Mouse (Mus musculus) T-helper 2 cell (primary cell): ENCODE measurements at regions not wholly inside any gene's neighbourhood (a gene's known extent, or its start where the extent isn't known, plus 50 kb on each side); places are given as distances from the start of the nearest gene placed in this dataset.
"Not testable (repeated sequence)": the region's sequence is repeated elsewhere in the genome, so short reads cannot be mapped to it uniquely, and the experiment has no call there.

Experiments used
- in situ Hi-C: fragments of 300-600 bp; cut with MboI, MseI; formaldehyde crosslinking; loops from one replicate; pipeline ENCODE4 v1.15.1; 2025; ENCODE audit warnings: high pct_unique_total_duplicates

DNA sequence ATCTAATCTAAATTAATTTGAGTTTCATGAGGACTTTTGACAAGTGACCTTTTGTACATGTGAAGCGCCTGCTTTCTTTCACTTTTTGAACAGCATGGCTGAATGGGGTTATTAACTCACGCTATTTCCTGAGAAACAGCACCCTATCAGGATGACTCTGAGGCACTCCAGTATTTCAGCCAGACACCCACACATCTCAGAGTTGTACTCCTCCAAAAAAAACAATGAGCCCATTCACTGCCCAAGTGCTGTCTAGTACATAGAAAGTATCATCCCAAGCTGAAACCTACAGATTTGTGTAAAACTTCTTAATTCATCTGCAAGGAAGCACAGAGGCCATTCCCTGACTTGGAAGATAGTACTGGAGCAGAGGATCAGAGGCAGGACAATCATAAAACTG, 204.1 kb upstream of the P2ry1 start:
- in situ Hi-C loops, result loop anchor here (5.0 to 25.0 kb wide), 3 partner anchors 89 to 1561 kb away; partner anchors contain the start of genes B430305J03Rik and Rap2b

DNA sequence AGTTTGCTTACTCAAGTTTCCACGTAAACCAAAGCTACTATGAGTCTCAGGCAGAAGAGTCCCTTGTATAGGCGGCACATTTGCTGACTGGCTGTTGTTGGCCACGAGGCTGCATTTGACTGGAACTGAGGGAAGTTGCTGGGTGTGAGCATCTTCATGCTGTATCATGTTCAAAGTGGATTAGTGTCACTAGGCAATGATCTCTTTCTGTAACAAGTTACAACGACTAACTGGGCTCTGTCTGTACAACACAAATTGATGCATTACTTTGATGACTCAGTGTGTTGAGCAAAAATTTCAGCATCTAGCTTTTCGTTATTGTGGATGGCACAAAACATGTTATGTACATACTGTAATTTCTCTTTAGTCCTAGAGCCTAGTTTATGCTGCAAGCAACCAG, 203.7 kb upstream of the P2ry1 start:
- in situ Hi-C loops, result loop anchor here (5.0 to 25.0 kb wide), 3 partner anchors 88 to 1562 kb away; partner anchors contain the start of genes B430305J03Rik and Rap2b

DNA sequence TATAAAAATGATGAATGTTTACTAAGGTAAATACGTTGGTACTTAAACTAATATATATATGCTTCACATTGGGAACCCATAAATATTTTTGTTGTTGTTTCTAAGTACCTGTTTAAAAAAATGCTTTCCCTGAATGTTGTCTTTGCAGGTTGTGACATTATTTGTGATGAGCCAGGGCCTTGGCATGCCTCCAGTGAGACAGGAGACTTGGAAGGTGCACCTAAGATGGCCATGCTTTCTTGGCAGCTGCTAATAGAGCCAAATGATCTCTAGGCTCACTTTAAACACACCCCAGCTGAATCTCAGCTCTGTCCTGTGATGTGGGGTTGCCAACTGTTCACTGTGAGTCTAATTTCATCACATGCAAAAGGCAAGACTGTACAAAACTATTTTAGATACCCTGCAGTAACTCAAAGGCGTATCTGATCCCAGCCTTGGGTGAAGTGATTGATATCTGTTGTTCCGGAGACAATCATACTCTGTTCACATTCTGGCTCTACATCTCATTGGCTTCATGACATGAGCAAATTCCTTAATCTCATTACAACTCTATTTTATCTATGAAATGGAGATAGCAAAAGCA, 197.8 kb upstream of the P2ry1 start:
- in situ Hi-C loops, result no loop called here

DNA sequence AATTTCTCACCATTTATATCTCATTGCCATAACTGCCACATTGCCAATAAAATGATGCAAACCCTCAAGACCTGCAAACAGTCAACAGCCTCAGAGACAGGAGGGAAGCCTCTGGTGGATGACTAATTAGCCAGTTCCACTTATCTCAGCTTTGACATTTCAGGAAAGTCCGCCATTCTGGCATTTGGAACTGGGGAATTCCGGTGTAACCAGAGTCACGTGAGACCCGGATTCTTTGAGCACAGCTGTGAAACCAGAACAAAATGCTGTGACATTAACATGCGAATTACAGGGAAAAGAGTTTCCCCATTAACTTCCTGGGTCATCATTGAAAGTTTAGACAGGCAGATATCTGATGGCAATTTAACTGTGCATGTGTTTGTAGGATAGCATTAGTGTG, 190.7 kb upstream of the P2ry1 start:
- in situ Hi-C loops, result no loop called here

DNA sequence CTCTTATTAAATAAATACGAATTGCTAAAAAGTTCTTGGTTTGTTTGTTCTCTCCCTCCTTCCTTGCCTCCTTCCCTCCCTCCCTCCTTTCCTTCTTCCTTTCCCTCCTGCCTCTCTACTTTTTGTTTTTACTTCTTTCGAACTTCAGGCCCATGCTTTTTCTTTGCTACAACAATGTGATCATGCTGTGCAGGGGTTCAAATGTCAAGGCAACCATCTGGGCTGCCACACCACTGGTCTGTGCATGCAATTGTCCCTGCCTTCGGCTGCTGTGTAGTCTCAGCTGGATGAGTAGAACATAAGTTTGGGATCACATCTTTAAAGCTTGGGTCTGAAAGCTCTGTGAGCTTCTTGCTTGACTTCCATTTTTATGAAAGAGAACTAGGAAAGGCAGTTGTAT, 189.1 kb upstream of the P2ry1 start:
- in situ Hi-C loops, result no loop called here

DNA sequence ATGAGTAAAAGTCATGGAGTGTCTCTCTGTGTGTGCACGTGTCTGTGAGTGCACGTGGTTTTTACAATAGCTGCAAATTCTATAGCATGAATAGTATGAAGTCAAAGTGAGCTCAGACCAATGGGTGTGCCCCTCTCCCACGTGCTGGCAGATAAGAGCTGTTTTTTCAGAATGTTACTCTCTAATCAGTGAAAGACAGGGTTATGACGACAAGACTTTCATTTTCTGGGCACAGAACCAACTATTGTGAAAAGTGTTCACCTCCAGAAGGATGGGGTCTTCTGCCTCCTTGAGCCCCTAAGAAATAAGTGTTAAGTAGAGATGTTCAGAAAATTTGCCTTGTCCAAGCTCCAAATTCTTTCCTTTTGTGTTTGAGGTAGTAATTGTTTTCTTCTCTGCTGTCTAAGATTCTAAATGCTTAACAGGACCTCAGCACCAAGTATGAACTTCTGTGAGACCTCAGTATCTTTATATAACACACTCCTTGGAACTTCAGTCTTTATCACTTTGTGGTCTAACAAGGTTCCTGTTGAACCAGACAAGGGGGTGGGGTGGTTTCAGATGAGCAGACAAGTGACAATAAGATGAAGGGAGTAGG, 182.8 kb upstream of the P2ry1 start:
- in situ Hi-C loops, result no loop called here

DNA sequence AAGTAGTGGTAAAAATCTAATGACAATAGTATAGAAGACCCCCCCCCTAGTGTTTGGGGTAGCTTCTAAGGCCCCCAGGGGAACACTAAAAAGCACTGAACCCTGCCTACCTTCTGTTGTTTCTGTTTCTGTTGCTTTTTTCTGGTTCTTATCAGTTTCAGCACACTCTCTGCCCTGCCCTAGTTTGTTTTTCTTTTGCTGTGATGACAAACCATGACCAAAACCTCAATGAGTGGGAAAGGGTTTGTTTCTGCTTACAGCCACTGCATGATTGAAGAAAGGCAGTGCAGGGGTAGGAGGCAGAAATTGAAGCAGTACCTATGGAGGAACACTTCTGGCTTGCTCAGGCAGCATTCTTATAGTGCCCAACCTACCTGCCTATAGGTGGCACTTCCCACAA, 181.1 kb upstream of the P2ry1 start:
- in situ Hi-C loops, result no loop called here

DNA sequence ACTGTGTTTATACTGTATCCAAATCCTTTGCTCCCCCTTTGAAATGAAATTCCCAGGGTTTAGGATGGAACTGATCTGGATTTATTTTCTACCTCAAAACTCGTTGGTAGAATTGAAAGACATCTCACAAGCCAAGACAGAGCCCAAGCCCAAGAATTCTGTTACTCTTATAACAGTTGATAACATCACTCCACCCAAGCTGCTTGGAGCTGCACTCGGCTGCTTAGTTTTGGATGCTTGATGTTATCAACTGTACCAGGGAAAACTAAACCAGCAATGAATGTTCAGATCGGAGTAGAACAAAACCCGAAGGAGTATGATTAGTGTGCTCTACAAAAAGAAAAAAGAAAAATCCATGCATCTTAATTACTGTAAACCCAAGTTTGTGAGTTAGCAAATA, 175.8 kb upstream of the P2ry1 start:
- in situ Hi-C loops, result no loop called here

DNA sequence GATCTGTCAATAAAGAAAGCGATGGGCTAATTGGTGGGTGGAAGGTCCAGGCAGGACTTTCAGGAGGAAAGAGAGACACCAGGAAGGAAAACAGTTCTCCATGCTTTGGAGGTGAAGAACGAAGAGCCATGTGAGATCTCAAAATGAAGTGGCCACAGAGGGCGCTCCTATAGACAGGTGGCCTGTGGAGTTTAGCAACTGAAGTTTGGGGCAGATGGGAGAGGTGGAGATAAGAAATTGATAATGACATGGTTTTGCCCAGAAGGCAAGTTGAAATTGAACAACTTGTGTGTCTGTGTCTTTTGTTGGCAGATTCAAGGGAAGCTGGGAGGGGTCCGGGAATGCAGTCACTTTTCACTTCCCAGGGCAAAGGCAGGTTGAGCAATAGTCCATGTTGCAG, 170.2 kb upstream of the P2ry1 start:
- in situ Hi-C loops, result no loop called here

DNA sequence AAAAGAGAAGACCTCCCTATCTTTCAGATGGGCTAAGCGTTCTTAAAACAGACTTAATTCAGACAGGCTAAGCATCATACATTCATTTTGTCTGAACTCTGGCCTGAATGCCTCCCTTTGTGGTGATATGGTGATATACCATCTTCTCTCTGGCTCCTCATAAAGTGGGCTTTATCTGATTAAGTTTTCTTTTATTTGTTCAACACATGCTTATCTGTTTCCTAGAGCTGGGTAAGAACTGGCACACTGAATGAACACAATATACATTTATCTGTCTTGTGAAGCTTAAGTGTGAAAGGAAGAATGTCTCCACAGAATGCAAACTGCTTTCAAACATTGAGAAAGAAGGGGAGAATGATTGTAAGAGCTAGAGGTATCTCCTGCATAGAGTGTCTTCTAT, 160.7 kb upstream of the P2ry1 start:
- in situ Hi-C loops, result no loop called here

DNA sequence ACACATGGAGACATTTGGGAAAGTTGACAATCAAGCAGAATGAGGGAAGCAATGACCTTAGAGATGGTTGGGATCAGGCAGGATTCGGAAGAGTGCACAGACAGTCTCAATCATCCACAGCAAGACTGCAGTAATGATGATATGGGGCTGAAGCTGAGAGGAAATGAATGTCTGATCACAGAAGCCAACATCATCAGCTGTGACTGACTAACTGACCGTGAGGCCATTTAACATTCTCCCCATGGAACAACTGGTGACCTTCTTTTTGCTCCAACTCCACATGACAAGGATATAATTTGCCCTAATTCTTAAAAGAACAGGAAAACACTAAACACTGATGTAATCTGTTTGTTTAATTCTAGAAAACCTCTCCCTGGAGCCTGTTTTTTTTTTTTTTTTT, 157.3 kb upstream of the P2ry1 start:
- in situ Hi-C loops, result no loop called here

DNA sequence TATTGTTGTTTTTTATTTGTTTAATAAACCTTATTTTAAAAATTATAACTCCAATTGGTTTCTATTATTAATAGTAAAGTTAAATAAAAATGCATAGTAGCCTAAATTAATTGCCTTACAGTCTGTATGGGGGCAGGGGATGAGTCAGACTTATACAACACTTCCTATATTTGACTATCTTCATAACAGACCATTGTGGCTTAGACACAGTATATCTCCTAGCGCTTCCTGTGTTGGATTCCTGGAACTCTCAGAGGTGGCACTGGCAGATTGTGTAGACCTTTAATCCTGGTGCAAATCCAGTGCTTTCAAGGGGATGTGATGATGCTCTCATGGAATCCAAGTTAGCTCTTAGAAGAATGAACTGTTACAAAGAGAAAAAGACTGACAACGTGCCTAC, 154.2 kb upstream of the P2ry1 start:
- in situ Hi-C loops, result no loop called here

DNA sequence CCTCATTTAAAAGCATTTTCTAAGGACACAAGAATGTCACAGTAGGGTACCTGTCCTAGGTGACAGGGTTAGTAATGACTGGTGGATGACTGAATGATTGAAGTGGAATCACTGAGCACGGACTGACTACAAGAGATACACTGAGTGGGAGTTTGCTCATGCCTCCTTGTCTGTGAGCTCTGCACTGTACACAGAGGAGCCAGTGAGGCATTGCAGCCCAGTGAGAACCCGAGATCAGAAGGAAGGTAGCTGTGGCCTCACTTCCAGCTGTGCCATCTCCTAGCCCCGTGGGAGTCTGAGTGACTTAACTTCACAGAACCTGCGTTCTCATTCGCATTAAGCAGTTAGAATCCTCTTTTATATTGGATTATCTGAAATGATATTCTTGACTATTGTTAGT, 148.8 kb upstream of the P2ry1 start:
- in situ Hi-C loops, result no loop called here

DNA sequence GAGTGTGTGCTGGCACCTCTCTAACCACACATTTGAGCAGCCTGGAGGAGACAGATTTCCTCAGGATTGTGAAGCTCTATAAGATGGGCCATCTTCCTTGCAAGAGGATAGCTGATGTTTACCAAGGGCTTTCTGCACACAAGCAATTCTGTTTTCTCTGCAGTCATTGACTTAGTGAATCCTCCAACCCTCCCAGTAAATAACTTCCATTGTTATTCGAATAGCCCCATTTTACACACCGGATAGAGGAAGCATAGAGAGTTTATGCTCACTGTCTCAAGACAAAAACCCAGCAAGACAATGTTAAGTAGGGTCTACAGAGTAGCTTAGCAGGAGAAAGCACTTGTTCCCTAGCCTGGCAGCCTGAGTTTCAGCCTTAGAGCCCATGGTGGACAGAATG, 146.9 kb upstream of the P2ry1 start:
- in situ Hi-C loops, result no loop called here

DNA sequence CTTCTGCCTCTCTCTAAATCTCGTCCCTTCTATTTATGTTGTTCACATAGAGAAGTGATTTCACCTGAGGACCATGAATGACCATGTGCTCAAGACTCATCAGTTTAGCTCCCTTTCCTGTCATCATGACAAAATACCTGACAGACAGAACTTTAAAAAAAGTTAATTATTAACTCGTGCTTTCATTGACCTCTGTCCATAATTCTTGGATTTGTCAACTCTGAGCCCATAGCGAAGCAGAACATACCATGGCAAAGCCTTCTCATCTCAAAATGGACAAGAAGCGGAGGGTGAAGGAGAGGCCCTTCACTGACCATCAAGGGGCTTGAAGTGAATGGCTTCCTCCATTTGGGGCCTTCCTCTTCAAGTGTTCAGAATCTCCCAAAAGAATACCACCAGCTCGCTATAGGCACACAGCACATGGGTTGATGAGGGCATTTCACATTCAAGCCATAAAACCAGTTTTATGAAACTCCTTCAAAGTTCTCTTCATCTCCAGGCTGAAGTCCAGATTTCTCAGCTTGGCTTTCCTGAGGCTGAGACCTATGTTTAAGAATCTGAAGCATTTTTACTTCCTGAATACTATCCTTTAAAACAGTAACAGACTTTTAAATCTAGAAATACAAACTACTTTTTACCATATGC, 144.0 kb upstream of the P2ry1 start:
- in situ Hi-C loops, result no loop called here

DNA sequence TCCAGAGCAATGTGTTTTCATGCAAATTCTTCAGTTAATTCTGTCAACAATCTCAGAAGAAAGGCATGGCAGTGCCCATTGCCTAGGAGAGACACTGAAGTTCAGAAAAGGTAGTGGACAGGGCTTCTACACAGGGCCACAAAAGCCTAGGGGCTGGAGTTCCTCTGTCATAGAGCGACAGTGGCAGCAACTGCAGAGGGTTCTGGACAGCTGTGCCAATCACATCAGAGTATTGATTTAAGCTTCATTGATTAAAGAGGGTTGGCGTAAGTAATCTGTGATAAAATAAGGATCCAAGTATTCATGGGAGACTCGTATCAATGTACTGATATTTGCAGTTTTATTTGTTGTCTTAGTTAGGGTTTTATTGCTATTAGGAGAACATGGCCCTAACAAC, 143.5 kb upstream of the P2ry1 start:
- in situ Hi-C loops, result no loop called here

DNA sequence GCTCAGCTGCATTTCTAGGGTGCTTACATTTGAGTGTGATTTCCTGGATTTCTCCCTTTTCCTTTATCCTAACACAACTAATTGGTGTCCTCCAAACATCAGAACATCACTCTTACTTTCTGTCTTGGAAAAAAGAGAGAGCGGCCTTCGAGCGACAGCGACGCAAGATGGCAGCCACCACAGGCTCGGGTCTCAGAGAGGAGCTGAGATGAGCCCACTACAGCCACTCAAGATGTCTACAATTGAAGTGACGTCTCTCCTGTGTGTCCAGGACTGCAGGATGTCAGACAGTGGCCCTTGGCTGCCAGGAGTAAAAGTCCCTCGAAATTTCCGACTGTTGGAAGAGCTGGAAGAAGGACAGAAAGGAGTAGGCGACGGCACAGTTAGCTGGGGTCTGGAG, 125.7 kb upstream of the P2ry1 start:
- in situ Hi-C loops, result not testable (repeated sequence)

DNA sequence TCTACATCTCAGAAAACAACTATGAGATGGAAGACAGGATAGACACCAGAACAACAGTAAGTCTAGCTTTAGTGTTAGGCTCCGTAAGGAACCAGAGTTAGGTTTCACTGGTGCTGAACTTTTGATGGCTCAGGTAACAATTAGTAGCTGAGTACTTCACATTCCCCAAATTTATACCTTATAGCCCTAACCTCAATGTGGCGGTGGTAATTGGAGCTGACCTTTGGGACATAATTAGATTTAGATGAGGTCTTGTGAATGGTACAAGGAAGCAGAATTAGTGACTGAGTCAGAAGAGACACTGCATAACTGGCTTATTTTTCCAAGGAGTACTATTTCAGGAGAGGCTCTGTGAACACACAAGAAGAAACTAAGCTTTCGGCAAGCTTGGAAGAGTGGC, 123.7 kb upstream of the P2ry1 start:
- in situ Hi-C loops, result no loop called here

DNA sequence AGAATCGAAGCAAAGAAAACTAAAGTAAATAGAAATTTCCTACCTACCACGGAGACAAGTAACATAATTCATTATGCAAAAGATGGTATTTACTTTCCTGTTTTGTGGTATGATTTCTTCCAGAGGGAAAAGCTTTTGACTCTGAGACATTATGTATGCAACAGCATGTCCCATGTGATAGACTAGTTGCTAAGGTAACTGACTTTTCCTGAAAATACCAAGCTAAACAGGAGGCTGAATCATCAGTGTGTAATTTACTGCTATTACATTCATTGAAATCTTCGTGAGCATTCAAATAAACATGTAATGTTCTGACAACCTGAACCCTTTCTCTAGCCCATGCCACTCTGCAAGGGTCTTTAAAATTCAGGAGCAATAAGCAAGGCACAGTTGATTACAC, 118.6 kb upstream of the P2ry1 start:
- in situ Hi-C loops, result no loop called here

DNA sequence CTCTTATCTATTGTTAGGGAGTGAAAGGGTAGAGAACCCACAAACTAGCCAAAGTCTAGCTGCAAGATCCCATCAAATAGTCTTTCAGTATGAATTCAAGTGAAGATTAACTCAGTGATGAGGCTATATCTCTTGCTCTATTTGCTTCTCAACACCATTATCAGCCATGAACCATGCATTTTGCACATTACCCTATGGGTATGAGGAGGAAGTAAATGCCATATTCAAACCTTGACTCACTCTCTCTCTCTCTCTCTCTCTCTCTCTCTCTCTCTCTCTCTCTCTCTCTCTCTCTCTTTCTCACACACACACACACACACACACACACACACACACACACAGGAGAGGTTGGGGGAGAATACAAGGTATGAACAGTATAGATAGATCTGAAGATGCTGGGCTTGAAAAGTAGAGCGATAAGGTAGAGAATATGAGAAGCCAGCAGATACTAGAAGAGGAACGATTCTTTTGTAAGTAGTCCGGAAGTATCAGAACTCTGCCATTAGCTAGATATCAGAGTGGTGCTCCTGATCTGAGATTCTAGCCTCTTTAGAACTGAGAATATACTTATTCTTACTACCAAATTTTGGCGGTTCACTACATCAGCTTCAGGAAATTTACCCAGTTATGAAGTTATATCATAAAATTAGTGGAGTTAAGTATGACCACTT, 113.3 kb upstream of the P2ry1 start:
- in situ Hi-C loops, result loop anchor here (5.0 kb wide), 1 partner anchor 92 kb away; no protein-coding TSS in a partner anchor

DNA sequence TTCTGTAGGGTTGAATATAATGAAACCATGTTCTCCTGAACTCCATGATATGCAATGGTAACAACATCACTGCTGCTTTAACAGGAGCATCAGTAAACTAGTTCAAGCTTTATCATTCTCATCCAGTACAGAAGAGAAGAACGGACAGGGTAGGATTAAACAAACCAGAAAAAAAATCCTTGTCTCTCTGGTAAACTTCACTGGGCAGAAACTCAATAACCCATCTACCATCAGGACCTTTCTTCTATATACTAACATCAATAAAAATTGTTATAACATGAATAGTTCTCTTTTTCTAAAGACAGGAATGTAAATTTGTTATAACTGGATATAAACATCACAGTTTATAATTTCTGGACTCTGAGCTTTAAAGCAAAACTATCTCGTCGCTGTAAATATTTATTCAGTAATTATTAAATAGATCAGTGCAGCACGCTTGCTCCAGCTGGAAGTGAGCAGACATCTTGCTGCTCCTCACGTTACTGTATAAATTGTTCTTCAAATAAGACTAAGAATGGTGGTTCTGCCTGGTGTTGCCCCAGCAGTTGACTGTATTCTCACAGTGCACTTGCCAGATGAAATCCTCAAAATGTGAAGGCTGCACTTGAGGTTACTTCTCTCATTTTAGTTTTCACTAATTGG, 104.8 kb upstream of the P2ry1 start:
- in situ Hi-C loops, result no loop called here

DNA sequence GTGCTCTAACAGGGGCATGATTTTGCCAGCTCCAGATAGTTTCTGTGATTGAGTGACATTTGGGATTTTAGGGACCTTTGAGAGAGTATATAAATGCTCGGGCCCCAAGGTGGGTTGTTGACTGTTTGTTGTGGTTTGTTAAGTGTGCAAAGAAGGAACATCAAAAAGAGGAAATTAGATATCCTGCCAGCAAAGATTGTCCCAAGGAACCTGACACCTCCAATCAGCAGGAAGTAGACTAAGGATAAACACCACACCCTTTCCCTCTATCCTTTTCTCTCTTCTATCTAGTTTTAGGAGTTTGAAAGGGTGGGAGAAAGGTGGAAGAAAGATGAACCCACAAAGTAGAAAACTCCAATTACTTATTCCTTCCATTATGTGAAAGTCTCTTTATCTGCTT, 103.9 kb upstream of the P2ry1 start:
- in situ Hi-C loops, result no loop called here
